Comparison of ENCODE assay signal across 7 mouse cellular contexts in the genomic region with DNA sequence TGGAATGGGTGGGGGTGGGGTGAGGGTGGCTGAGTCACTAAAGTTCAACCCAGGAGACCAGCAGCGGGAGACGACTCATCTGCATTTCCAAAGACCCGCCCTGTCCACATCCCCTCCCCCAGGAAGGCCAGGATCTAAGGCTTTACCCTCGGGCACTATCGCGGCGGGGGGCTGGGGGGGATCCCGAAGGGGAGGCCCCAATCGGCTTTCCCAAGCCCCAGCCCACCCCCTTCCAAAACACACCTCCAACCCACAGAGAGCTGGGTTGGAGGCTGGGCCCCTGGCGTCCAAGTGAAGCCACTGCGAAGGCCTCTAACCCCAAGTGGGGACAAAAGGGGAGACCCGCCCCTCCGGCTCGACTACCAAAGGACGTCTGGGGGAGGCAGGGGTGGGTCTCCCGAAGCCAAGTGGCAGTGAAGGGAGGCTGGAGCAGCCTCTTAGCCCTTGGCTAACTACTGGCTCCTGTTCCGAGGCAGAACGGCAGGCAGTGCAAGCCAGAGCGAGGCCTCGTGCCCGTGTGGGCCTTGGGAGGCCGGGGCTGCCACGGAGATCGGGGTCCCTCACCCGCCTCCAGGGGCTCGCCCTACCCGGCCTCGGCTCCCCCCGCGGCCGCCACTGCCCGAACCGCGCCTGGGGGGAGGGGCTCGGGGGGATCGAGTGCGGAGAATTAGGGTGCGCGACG. TPM values are rescaled to one million over a fixed set of nuclear protein-coding genes. Genes with fewer than 3 reads are reported as not detected.
DNase-seq lines count a peak whose midpoint lies in the region; ATAC-seq and TF ChIP-seq lines count a peak whose summit lies in the region.

No protein-coding gene starts in this region.

- H3K9ac ChIP-seq in ES-E14 (ENCODE audit: insufficient read depth, low read depth, low read length, poor library complexity, severe bottlenecking) = peak overlapping the region; percentile 99
- peak overlapping the region; percentile 99 for H3K9ac ChIP-seq in forebrain, embryonic 15.5 days (replicated peaks)
- H3K9ac ChIP-seq in limb, embryonic 14.5 days (ENCODE audit: low read depth, low read length, severe bottlenecking) = peak overlapping the region; percentile 99
- H3K9ac ChIP-seq in midbrain, postnatal 0 days (replicated peaks; ENCODE audit: low read length, poor library complexity, severe bottlenecking) = peak overlapping the region; percentile 97

- WGBS in forebrain, embryonic 15.5 days = under 1% methylated on average over 31 of the region's 40 CpGs
- WGBS in hindbrain, embryonic 10.5 days = under 1% methylated on average over 40 of the region's 40 CpGs
- WGBS in limb, embryonic 14.5 days = 5% methylated on average over 35 of the region's 40 CpGs
- WGBS in midbrain, postnatal 0 days = under 1% methylated on average over 30 of the region's 40 CpGs

- DNase-seq in ES-E14 (ENCODE audit: low read depth, low spot score) = peak; percentile 100
- DNase-seq in adrenal gland, postnatal 25 days = peak; percentile 81
- DNase-seq in hindbrain, embryonic 10.5 days (ENCODE audit: low spot score) = peak; percentile 92
- peak; percentile 70 for DNase-seq in limb, embryonic 14.5 days (ENCODE audit: low spot score)
- DNase-seq in midbrain, postnatal 0 days (ENCODE audit: low spot score) = peak; percentile 72
- DNase-seq in thymus, postnatal 14 days = peak; percentile 66

- in situ Hi-C loops in ES-E14 (cut with MboI; ENCODE audit: low sequenced_read_pairs in 2 of 2, unreplicated experiment in 2 of 2) = no loop called here

- no peak for TF ChIP-seq POLR2A in limb, embryonic 14.5 days (IDR thresholded peaks at IDR 0.05; ENCODE audit: borderline replicate concordance, extremely low read depth, insufficient read depth, insufficient read length)

- peak overlapping the region; percentile 98 for H3K4me2 ChIP-seq in forebrain, embryonic 15.5 days (replicated peaks)
- H3K4me2 ChIP-seq in limb, embryonic 14.5 days (replicated peaks; ENCODE audit: low read depth, low read length, severe bottlenecking) = peak overlapping the region; percentile 100
- H3K4me2 ChIP-seq in midbrain, postnatal 0 days (ENCODE audit: low read depth, low read length, poor library complexity, severe bottlenecking) = peak overlapping the region; percentile 99

- H3K4me3 ChIP-seq in ES-E14 (ENCODE audit: insufficient read depth in 1 of 2, low read depth in 1 of 2, low read length in 2 of 2, poor library complexity in 1 of 2, severe bottlenecking in 1 of 2) = peak overlapping the region; percentile 70 to 98
- H3K4me3 ChIP-seq in forebrain, embryonic 15.5 days = peak overlapping the region; percentile 94
- peak overlapping the region; percentile 92 for H3K4me3 ChIP-seq in hindbrain, embryonic 10.5 days
- H3K4me3 ChIP-seq in limb, embryonic 14.5 days (replicated peaks; ENCODE audit: low read length) = peak overlapping the region; percentile 93
- H3K4me3 ChIP-seq in midbrain, postnatal 0 days (ENCODE audit: low read depth, low read length) = peak overlapping the region; percentile 91

- ATAC-seq in forebrain, embryonic 15.5 days (replicated peaks) = peak; percentile 6; the same call in 1 of the 2 replicates
- ATAC-seq in limb, embryonic 14.5 days (ENCODE audit: low FRiP score, low read depth) = 0 out of 2 replicates have a peak, but pooled peaks have one; percentile 2
- peak; percentile 26 for ATAC-seq in midbrain, postnatal 0 days (ENCODE audit: low FRiP score)

- no peaks in the 10 kb centered on the region for H3K27me3 ChIP-seq in forebrain, embryonic 15.5 days
- H3K27me3 ChIP-seq in hindbrain, embryonic 10.5 days (ENCODE audit: insufficient read depth, poor library complexity, severe bottlenecking) = no peaks in the 10 kb centered on the region
- no peaks in the 10 kb centered on the region for H3K27me3 ChIP-seq in limb, embryonic 14.5 days (ENCODE audit: control insufficient read depth, insufficient read depth, low read length)
- no peaks in the 10 kb centered on the region for H3K27me3 ChIP-seq in midbrain, postnatal 0 days (ENCODE audit: insufficient read depth, low read length)

- H3K36me3 ChIP-seq in ES-E14 (ENCODE audit: control insufficient read depth, insufficient read depth, low read length, poor library complexity, severe bottlenecking) = peaks cover 6% of the 10 kb centered on the region
- peaks cover 4% of the 10 kb centered on the region; the same call in 1 of the 2 replicates for H3K36me3 ChIP-seq in forebrain, embryonic 15.5 days
- H3K36me3 ChIP-seq in hindbrain, embryonic 10.5 days = peaks cover 38% of the 10 kb centered on the region
- H3K36me3 ChIP-seq in limb, embryonic 14.5 days (ENCODE audit: control insufficient read depth, insufficient read depth, low read length) = peaks cover 31% of the 10 kb centered on the region
- H3K36me3 ChIP-seq in midbrain, postnatal 0 days (ENCODE audit: insufficient read depth, low read length) = no peaks in the 10 kb centered on the region

- H3K27ac ChIP-seq in ES-E14 (ENCODE audit: insufficient read depth, low read depth, low read length, poor library complexity, severe bottlenecking) = peak overlapping the region; percentile 100
- H3K27ac ChIP-seq in forebrain, embryonic 15.5 days (replicated peaks) = peak overlapping the region; percentile 100
- H3K27ac ChIP-seq in hindbrain, embryonic 10.5 days = peak overlapping the region; percentile 100
- H3K27ac ChIP-seq in limb, embryonic 14.5 days (replicated peaks; ENCODE audit: low read depth, low read length) = peak overlapping the region; percentile 100
- H3K27ac ChIP-seq in midbrain, postnatal 0 days (ENCODE audit: low read depth, low read length) = peak overlapping the region; percentile 99

- H3K4me1 ChIP-seq in ES-E14 (ENCODE audit: control insufficient read depth in 2 of 2, insufficient read depth in 2 of 2, low read length in 2 of 2, poor library complexity in 1 of 2) = peaks cover 2 to 4% of the 10 kb centered on the region in 2 experiments; a peak in 1 of 4 replicates
- H3K4me1 ChIP-seq in forebrain, embryonic 15.5 days = peaks cover 46% of the 10 kb centered on the region
- H3K4me1 ChIP-seq in hindbrain, embryonic 10.5 days (replicated peaks) = peaks cover 69% of the 10 kb centered on the region
- H3K4me1 ChIP-seq in limb, embryonic 14.5 days (ENCODE audit: control insufficient read depth, insufficient read depth, low read length) = peaks cover 46% of the 10 kb centered on the region
- H3K4me1 ChIP-seq in midbrain, postnatal 0 days (ENCODE audit: insufficient read depth, low read length) = peaks cover 21% of the 10 kb centered on the region

- peak; percentile 20 for TF ChIP-seq CTCF in midbrain, postnatal 0 days (IDR thresholded peaks at IDR 0.05)

- H3K9me3 ChIP-seq in ES-E14 (ENCODE audit: control insufficient read depth, insufficient read depth, low read depth, low read length) = no peaks in the 10 kb centered on the region
- H3K9me3 ChIP-seq in forebrain, embryonic 15.5 days = no peaks in the 10 kb centered on the region
- H3K9me3 ChIP-seq in hindbrain, embryonic 10.5 days = no peaks in the 10 kb centered on the region
- no peaks in the 10 kb centered on the region for H3K9me3 ChIP-seq in limb, embryonic 14.5 days (ENCODE audit: control insufficient read depth, low read length)
- H3K9me3 ChIP-seq in midbrain, postnatal 0 days (ENCODE audit: low read length) = no peaks in the 10 kb centered on the region

TF ChIP-seq in ES-E14, 5 proteins besides CTCF, POLR2A, EP300 and RAD21:
- TF ChIP-seq CHD2 (IDR thresholded peaks at IDR 0.05; ENCODE audit: low read depth, low read length) (peak; percentile 32; the same call in 1 of the 2 replicates), ZC3H11A (IDR thresholded peaks at IDR 0.05; ENCODE audit: borderline replicate concordance, low read depth, low read length) (no peak)

RNA-seq across cellular contexts. Expression of gene Setd1b, which starts 3.6 kb away (rescaled TPM):
- 7.6 and 9.8 TPM in 2 replicates for total RNA-seq in ES-E14 (2012; rRNA removed)
- total RNA-seq in adrenal gland, postnatal 25 days (2021) = 34.7 and 41.6 TPM in 2 replicates
- 13.6 and 13.7 TPM in 2 replicates for polyA plus RNA-seq in forebrain, embryonic 15.5 days (2015; fragmentation: Nextera tagmentation; extraction: Ambion mirVana)
- polyA plus RNA-seq in hindbrain, embryonic 10.5 days (2016; fragmentation: Nextera tagmentation; extraction: Ambion mirVana) = 7.9 and 9.5 TPM in 2 replicates
- 15.0 and 17.5 TPM in 2 replicates for polyA plus RNA-seq in limb, embryonic 14.5 days (2012; rRNA removed)
- polyA plus RNA-seq in limb, embryonic 14.5 days (2014; fragmentation: Nextera tagmentation; extraction: Ambion mirVana) = 11.7 and 13.2 TPM in 2 replicates
- total RNA-seq in midbrain, postnatal 0 days (2014; rRNA removed) = 5.3 and 5.9 TPM in 2 replicates
- 7.2 and 8.8 TPM in 2 replicates for polyA plus RNA-seq in midbrain, postnatal 0 days (2015; fragmentation: Nextera tagmentation; extraction: Ambion mirVana)

RNA-seq across cellular contexts. Expression of gene Rhof, which starts 5.9 kb away (rescaled TPM):
- total RNA-seq in ES-E14 (2012; rRNA removed) = 2.3 and 2.5 TPM in 2 replicates
- total RNA-seq in adrenal gland, postnatal 25 days (2021) = 1.1 and 1.6 TPM in 2 replicates
- polyA plus RNA-seq in forebrain, embryonic 15.5 days (2015; fragmentation: Nextera tagmentation; extraction: Ambion mirVana) = 11.4 and 12.4 TPM in 2 replicates
- 1.9 and 2.2 TPM in 2 replicates for polyA plus RNA-seq in hindbrain, embryonic 10.5 days (2016; fragmentation: Nextera tagmentation; extraction: Ambion mirVana)
- 5.8 and 6.6 TPM in 2 replicates for polyA plus RNA-seq in limb, embryonic 14.5 days (2012; rRNA removed)
- polyA plus RNA-seq in limb, embryonic 14.5 days (2014; fragmentation: Nextera tagmentation; extraction: Ambion mirVana) = 3.9 and 4.9 TPM in 2 replicates
- total RNA-seq in midbrain, postnatal 0 days (2014; rRNA removed) = 37.2 and 47.8 TPM in 2 replicates
- 41.7 and 45.3 TPM in 2 replicates for polyA plus RNA-seq in midbrain, postnatal 0 days (2015; fragmentation: Nextera tagmentation; extraction: Ambion mirVana)

RNA-seq across cellular contexts. Expression of gene Psmd9, which starts 30.8 kb away (rescaled TPM):
- total RNA-seq in ES-E14 (2012; rRNA removed) = 22.9 and 27.0 TPM in 2 replicates
- 26.8 and 30.8 TPM in 2 replicates for total RNA-seq in adrenal gland, postnatal 25 days (2021)
- 82.0 and 82.9 TPM in 2 replicates for polyA plus RNA-seq in forebrain, embryonic 15.5 days (2015; fragmentation: Nextera tagmentation; extraction: Ambion mirVana)
- polyA plus RNA-seq in hindbrain, embryonic 10.5 days (2016; fragmentation: Nextera tagmentation; extraction: Ambion mirVana) = 77.7 and 86.3 TPM in 2 replicates
- 44.0 and 47.0 TPM in 2 replicates for polyA plus RNA-seq in limb, embryonic 14.5 days (2012; rRNA removed)
- 61.1 and 65.1 TPM in 2 replicates for polyA plus RNA-seq in limb, embryonic 14.5 days (2014; fragmentation: Nextera tagmentation; extraction: Ambion mirVana)
- total RNA-seq in midbrain, postnatal 0 days (2014; rRNA removed) = 26.1 and 26.5 TPM in 2 replicates
- polyA plus RNA-seq in midbrain, postnatal 0 days (2015; fragmentation: Nextera tagmentation; extraction: Ambion mirVana) = 76.3 and 81.8 TPM in 2 replicates

RNA-seq across cellular contexts. Expression of gene Hpd, which starts 44.2 kb away (rescaled TPM):
- not detected in 2 replicates for total RNA-seq in ES-E14 (2012; rRNA removed)
- total RNA-seq in adrenal gland, postnatal 25 days (2021) = 1.4 and 25.2 TPM in 2 replicates
- not detected in 2 replicates for polyA plus RNA-seq in forebrain, embryonic 15.5 days (2015; fragmentation: Nextera tagmentation; extraction: Ambion mirVana)
- not detected in 2 replicates for polyA plus RNA-seq in hindbrain, embryonic 10.5 days (2016; fragmentation: Nextera tagmentation; extraction: Ambion mirVana)
- not detected in 2 replicates for polyA plus RNA-seq in limb, embryonic 14.5 days (2012; rRNA removed)
- polyA plus RNA-seq in limb, embryonic 14.5 days (2014; fragmentation: Nextera tagmentation; extraction: Ambion mirVana) = not detected in 2 replicates
- not detected in 2 replicates for total RNA-seq in midbrain, postnatal 0 days (2014; rRNA removed)
- not detected in 2 replicates for polyA plus RNA-seq in midbrain, postnatal 0 days (2015; fragmentation: Nextera tagmentation; extraction: Ambion mirVana)

Comparison
In these comparisons a context has a peak if more than half of its experiments do, and no peak if none do; other contexts are left out.
1. Peak in every context shown above with its lines: DNase-seq, ATAC-seq, H3K4me3 ChIP-seq and H3K27ac ChIP-seq.